Mouse (Mus musculus) T-helper 1 cell (primary cell): Measurements from ENCODE around the gene Lrrc4.

Experiments used
- in situ Hi-C: fragments of 300-600 bp; cut with MboI, MseI; formaldehyde crosslinking; loops from one replicate; pipeline ENCODE4 v1.15.1; 2025; ENCODE audit warnings: high pct_unique_total_duplicates

Lrrc4 gene

DNA sequence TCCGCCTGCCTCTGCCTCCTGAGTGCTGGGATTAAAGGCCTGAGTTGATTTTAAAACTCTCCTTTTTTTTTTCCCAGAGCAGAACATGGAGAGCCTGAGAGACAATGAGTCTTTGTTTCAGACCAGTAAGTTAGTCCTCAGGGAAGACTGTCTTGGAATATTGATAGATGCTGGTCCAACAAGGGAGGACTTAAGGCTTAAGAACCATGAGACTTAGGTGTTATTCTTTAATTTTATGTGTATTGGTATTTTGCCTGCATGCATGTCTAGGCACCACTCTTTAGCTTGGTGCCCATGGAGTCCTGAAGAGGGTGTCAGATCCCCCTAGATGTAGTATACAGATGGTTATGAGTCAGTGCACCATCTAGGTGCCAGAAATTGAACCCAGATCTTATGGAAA lies 156.9 kb downstream of the Lrrc4 start:
- in situ Hi-C loops = no loop called here

DNA sequence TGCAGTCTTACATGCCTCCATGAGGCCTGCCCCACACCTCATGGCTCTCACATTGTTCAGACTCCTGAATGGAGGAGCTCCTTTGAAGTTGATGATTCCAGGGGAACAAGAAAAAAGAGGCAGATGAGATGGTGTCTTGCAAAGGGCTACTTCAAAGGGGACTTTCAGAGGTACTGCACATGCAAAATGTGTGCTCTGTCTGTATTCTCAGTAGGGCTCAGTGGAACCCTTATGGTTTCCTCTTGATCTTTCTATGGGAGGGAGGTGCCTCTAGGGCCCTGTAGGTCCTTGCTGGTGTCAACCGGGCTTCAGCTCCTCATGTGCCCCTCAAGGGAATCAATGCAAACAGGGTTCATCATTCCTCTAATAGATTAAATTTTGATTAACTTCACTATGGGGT lies 159.2 kb downstream of the Lrrc4 start:
- in situ Hi-C loops = no loop called here

DNA sequence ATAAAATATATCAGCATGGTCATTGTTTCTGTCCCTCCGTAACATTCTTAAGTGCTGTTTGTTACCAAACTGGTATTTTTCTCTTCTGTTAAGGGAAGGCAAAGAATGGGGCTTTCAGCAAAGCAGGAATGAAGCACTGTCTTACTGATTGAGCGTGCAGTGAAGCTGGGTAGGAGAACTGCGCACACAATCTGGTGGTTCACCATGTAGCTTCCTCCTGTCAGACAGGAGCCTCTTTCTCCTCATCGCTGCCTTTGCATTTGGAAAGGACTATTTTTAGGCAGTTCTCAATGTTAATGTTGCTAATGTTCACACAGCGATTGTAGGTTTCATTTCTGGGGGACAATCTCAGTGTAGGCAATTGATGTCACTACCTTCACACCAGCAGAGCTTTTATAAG lies 162.3 kb downstream of the Lrrc4 start:
- in situ Hi-C loops = no loop called here

- in situ Hi-C loops = no loop called here
Measured at GRCm38 (mm10) chr6:28667586-28667985, 164.0 kb downstream of the Lrrc4 start.

- in situ Hi-C loops = no loop called here
Measured at GRCm38 (mm10) chr6:28664716-28665115, 166.8 kb downstream of the Lrrc4 start.

DNA sequence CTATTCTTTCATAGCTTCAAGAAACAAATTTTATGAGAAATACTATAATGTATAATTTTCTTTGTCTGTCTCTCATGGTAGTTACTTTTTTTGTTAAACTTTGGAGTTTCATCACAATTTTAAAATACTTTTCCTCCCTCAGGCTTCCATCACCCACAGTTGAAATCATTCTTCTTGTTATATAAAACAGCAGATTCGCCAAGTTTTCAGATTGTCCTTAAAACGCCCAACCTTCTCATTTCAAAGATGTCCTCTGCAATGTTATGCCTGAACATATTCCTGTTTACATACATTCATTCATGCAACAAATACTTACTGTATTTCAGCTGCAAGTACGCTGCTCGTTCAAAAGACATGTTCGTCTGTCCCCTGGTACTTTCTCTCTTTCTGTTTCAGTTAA lies 167.9 kb downstream of the Lrrc4 start:
- in situ Hi-C loops = no loop called here

DNA sequence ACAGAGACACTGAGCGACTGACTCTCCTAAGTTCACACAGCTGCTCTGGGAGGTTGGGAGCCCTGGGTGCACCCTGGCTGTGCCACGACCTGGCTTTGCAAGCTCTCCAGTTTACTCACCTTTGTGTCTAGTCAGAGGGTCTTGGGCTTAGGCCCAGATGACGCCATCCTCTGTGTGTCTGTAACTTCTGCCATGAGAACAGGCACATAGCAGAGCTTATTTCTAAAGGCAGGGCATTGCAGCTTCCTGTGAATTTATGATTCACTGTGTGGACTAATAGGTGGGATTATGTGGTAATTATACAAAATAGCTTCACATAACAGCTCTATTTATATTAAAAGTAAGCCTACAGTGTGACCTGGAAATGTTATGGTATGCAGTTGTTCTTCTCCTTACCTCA lies 168.5 kb downstream of the Lrrc4 start:
- in situ Hi-C loops = no loop called here

DNA sequence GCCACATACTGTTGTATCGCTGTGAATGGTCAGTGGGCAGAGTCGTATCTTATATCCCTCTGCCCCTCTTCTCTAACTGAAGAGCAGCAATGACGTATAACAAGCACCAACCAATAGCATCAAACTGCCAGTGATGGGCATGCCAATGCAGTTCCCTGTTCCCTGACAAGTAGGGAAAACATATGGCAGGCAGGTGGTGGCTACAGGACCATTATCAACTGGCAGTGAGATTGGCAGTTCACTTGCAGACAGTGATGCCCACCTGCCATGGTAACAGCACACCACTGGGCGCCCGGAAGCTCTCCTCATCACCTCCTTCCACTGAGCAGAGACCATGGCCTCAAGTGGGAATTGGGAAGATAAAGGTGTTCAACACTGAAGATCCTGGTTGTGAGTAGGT lies 175.0 kb downstream of the Lrrc4 start:
- in situ Hi-C loops = no loop called here

- in situ Hi-C loops = no loop called here
Measured at GRCm38 (mm10) chr6:28645231-28645630, 186.3 kb downstream of the Lrrc4 start.

- in situ Hi-C loops = no loop called here
Measured at GRCm38 (mm10) chr6:28642909-28643308, 188.6 kb downstream of the Lrrc4 start.

DNA sequence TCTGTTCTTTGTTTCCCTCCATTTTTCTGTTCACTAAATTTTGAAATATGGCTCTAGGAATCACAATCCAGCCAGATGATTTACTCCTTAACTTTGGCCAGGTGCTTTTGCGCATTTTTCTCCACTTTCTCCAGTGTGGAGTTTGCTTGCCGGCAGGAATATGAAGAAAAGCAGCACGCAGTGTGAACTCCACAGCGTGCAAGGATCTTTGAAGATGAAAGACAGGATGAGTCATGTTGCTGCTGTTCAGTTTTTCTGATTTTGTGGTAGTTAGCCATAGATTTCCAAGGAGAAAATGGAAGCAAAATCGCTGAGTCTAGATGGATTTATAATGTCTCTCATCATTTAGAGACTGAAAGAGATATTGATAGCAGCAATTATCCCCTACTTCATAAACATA lies 191.5 kb downstream of the Lrrc4 start:
- in situ Hi-C loops = no loop called here

- in situ Hi-C loops = no loop called here
Measured at GRCm38 (mm10) chr6:28635531-28636348, 195.8 kb downstream of the Lrrc4 start.

DNA sequence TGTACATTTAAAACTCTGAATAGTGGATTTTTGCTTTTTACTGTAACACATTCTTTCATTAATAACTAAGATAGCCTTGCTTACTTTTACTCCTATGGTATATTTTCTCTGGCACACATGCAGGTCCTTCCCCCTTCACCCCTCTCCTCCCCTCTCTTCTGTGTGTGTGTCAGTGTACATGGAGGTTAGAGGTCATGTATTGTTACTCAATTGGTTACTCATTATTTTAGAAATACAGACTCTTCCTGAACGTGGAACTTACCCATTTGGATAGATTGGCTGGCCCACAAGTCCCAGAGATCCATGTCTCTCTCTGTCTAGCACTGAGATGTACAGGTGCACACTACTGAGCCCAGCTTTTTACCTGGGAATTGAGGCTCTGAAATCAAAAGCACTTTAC lies 196.5 kb downstream of the Lrrc4 start:
- in situ Hi-C loops = no loop called here

GRCm38 (mm10) chr6:28633656-28634055 lies 197.9 kb downstream of the Lrrc4 start:
- in situ Hi-C loops = no loop called here

GRCm38 (mm10) chr6:28633120-28633519 lies 198.4 kb downstream of the Lrrc4 start:
- in situ Hi-C loops = no loop called here

- in situ Hi-C loops = no loop called here
Measured at GRCm38 (mm10) chr6:28630926-28631325, 200.6 kb downstream of the Lrrc4 start.

GRCm38 (mm10) chr6:28629866-28630265 lies 201.7 kb downstream of the Lrrc4 start:
- in situ Hi-C loops = no loop called here

DNA sequence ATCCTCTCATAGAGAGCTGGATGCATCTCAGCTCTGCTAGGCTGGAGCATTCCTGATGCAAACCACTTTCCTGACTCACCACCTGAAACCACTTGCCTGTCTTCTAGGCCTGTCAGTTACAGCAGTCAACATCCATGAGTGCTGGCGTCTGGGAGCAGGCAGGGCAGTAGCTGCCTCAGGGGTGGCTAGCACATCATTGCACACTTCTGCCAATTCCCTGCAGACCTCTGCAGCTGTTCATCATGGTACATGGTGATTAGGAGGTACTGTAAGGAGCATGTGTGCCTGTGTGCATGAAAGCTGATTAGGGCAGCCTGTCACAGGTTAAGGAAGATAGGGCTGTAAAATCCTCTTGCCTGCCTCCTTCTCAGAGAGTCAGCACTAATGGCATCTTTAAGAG lies 203.1 kb downstream of the Lrrc4 start:
- in situ Hi-C loops = no loop called here

DNA sequence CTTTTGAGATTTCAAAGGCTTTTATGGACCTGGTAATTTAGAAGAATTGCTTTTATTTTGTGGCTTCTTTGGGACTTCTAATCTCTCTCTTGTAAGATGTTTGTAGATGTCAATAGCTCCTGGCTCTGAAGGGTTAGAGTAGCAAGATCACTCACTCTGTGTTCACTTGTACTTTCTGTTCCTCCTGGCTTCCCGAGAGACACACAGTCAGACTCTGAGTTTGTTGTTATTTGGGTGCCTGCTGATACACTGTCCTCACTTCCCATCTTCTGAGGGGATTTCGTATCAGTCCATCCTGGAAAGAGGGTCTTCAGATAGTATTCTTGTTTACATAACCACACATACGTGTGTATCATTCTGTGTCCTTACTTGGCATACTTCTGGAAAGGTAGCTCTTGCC lies 208.6 kb downstream of the Lrrc4 start:
- in situ Hi-C loops = no loop called here

GRCm38 (mm10) chr6:28622522-28622921 lies 209.0 kb downstream of the Lrrc4 start:
- in situ Hi-C loops = no loop called here

DNA sequence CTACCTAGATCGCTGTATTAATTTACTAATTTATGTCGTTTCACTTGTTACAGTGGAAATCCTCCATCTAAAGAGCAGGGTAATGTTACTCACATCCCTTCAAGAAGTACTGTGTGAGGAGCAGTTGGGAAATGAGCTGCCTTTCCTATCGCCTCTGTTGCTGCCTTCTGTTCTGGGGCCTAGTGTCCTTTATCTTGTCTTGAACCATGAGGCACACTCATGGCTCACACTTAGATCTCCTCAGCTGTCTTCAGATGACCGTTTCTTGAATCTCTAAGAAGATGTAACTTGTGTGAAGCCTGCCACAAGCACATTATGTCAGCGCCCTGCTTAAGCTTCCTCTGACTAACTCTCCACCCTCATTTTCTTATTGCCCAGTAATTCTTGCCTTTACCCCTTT lies 209.6 kb downstream of the Lrrc4 start:
- in situ Hi-C loops = no loop called here

DNA sequence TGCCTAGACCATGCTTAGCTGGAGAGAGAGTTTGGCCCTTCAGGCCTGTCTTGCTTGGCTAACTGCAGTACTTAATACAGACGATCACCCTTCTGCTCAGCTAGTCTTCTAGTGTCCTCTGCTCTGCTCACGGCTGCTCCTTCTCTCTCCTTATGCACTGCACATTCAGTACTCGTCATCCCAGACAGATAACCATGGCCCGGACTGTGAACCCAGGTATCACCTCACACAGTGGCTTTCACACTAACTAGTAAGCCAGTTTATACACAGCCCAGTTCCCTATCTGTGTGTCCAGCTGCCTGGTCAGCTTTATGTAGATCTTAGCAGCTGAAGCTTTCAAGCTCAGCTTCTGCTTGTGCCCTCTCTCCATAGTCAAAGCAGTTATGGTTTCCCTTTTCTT lies 210.1 kb downstream of the Lrrc4 start:
- in situ Hi-C loops = no loop called here

DNA sequence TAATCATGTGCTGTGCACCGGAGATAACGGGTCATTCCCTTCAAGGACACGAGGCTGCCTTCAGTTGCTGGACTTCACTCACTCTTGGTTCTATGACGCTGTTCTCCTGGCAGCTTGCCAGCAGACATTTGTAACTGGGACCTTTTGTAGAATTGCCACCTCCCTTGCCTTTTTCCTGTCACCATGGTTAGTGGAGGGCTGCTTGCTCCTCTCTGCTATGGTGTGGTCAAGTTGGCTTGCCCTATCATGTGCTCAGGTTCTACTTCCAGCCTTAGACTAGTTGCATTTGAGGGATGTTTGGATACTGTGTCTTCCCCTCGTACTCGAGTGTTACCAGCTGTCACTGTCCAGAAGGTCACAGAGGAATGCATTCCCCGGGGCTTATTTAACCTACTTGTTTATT lies 212.8 kb downstream of the Lrrc4 start:
- in situ Hi-C loops = no loop called here

- in situ Hi-C loops = no loop called here
Measured at GRCm38 (mm10) chr6:28618299-28618698, 213.2 kb downstream of the Lrrc4 start.
